Mouse (Mus musculus): ENCODE results near the gene Tec. TPM values are rescaled to one million over a fixed set of nuclear protein-coding genes. Genes with fewer than 3 reads are reported as not detected.

Tec gene
- polyA plus RNA-seq, 1 experiment, result 3.9 TPM

- peak; percentile 5 for DNase-seq (ENCODE audit: low read depth)
- no peak for TF ChIP-seq POLR2A (IDR thresholded peaks at IDR 0.05; ENCODE audit: borderline replicate concordance, extremely low read depth, insufficient read depth, insufficient read length, poor library complexity, severe bottlenecking)
- TF ChIP-seq CTCF (IDR thresholded peaks at IDR 0.05; ENCODE audit: borderline replicate concordance, extremely low read depth, insufficient read depth, insufficient read length), result no peak
Measured at GRCm38 (mm10) chr5:72904903-72905790, 36.9 kb upstream of the Tec start.

DNA sequence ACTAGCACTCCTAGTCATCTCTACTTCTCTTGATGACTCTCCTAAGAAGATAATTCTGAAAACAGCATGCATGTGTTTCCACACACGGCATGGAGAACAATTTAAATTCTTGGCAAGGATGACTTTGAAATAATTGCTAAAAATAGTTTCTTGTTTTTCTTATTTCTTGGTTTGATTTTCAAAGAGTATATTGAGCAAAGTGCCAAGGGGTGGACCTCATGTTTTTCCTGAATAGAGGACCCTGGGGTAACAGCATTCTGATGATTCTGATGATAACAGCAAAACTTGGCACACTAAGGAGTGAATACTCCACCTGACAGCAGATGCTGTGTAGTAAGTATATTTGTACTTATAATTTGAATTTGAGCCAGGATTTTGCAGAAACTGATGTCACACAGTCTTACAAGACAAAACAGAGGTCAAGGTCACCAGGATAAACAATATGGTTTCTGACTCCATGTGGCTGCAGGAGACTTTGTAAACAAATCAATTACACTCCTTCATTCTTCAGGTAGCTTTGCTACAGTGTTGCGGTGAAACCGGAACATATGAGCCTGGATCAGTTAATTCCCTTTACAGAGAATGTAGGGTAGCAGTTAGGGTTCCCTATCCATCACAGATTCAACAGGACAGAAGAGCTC, 34.7 kb upstream of the Tec start:
- no peak for TF ChIP-seq POLR2A (IDR thresholded peaks at IDR 0.05; ENCODE audit: borderline replicate concordance, extremely low read depth, insufficient read depth, insufficient read length, poor library complexity, severe bottlenecking)
- TF ChIP-seq CTCF (IDR thresholded peaks at IDR 0.05; ENCODE audit: borderline replicate concordance, extremely low read depth, insufficient read depth, insufficient read length), result no peak
- DNase-seq (ENCODE audit: low read depth), result no peak

DNA sequence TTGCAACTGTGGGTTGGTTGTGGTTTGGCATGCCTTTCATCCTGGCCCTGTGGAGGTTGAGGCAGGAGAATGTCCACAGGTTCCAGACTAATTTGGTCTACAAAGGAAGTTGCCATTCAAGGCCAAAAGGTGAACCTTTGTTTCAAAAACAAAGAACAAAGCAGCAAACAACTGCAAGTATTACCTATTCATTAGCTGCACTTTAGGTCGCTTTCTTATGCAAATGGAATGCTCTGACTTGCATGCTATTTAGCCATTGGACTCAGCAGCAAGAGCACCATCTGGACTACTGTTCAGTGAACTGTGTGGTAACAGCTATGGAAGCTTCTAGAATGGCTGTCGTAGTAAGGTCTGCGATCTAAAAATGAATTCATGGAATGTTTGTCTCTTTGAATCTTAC, 34.0 kb upstream of the Tec start:
- peak; percentile 64 for DNase-seq (ENCODE audit: low read depth)
- TF ChIP-seq CTCF (IDR thresholded peaks at IDR 0.05; ENCODE audit: borderline replicate concordance, extremely low read depth, insufficient read depth, insufficient read length) (no peak), POLR2A (IDR thresholded peaks at IDR 0.05; ENCODE audit: borderline replicate concordance, extremely low read depth, insufficient read depth, insufficient read length, poor library complexity, severe bottlenecking) (no peak)

- DNase-seq (ENCODE audit: low read depth), result no peak
- TF ChIP-seq POLR2A (IDR thresholded peaks at IDR 0.05; ENCODE audit: borderline replicate concordance, extremely low read depth, insufficient read depth, insufficient read length, poor library complexity, severe bottlenecking), result no peak
- no peak for TF ChIP-seq CTCF (IDR thresholded peaks at IDR 0.05; ENCODE audit: borderline replicate concordance, extremely low read depth, insufficient read depth, insufficient read length)
Measured at GRCm38 (mm10) chr5:72901866-72902265, 33.6 kb upstream of the Tec start.

DNA sequence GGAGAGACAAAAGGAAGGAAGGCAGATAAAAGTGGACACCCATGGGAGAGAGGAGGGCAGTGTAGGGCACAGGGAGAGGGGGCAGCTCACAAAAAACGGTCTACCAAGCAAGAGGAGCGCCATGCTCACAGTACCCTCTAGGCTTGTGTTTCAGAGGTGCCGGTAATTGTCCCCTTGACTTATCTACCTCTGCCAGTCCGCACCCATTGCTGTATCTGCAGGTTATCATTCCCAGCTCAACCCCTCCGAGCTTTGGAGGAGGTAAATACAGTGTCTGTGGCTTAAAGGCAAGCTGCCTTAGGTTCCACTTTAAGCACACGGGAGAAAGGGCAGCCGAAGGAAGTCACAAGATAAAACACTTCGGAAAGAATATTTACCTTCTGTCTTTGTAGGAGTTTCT, 31.0 kb upstream of the Tec start:
- TF ChIP-seq CTCF (IDR thresholded peaks at IDR 0.05; ENCODE audit: borderline replicate concordance, extremely low read depth, insufficient read depth, insufficient read length) (no peak), POLR2A (IDR thresholded peaks at IDR 0.05; ENCODE audit: borderline replicate concordance, extremely low read depth, insufficient read depth, insufficient read length, poor library complexity, severe bottlenecking) (no peak)
- no peak for DNase-seq (ENCODE audit: low read depth)

DNA sequence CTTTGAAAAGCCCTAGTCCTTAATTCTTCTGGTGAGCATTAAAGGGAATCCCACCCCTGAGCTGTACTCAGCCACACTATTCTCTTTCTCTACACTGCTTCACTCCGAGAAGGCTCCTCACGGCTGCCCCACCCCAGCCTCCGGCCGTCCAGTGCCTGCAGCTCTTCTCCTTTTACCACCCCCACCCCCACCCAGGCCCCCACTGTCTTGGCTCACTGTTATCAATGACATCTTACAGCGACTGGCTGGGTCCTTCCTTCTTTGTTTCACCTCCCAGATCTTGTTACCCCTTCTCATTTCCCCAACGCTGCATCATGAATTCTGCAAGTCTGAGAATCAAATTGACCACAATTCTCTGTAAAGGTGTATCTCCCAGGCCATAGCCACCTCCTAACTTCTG, 29.7 kb upstream of the Tec start:
- DNase-seq (ENCODE audit: low read depth), result no peak
- TF ChIP-seq CTCF (IDR thresholded peaks at IDR 0.05; ENCODE audit: borderline replicate concordance, extremely low read depth, insufficient read depth, insufficient read length) (no peak), POLR2A (IDR thresholded peaks at IDR 0.05; ENCODE audit: borderline replicate concordance, extremely low read depth, insufficient read depth, insufficient read length, poor library complexity, severe bottlenecking) (no peak)

DNA sequence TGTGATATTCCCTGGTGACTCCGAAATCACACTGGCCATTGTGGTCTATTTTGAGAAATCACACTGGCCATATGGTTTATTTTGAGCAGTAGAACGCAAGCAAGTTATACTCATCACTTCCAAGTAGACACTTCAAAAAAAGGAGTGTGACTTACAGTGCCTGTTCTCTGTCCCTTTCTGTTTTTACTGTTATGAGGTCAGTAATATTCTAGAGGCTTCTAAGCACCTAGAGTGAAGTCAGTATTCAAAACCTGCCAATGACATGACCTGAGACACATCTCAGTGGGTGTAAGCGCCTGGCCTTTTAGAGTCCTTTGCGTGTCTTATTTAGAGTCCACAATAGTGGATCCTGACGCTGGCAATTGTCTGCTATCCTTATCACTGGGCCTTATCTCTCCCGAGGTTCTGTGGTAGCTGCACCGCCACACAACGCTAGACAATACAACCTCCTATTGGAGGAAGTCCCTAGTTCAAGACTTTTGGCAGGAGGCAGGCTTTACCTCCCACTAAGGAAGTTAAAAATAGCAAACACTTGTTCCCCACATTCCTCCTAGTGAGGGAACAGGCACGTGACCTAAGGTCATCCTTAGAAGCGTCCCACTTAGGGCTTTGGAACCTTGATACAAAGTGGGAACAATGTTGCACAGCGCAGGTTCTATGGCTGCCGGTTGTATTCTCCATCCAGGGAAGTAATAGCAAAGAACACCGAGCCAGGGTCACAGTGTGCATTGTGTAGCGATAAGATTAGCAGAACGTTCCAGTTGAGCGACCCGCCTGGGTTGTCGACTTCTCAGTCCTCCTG, 28.4 kb upstream of the Tec start:
- DNase-seq (ENCODE audit: low read depth), result no peak
- no peak for TF ChIP-seq POLR2A (IDR thresholded peaks at IDR 0.05; ENCODE audit: borderline replicate concordance, extremely low read depth, insufficient read depth, insufficient read length, poor library complexity, severe bottlenecking)
- TF ChIP-seq CTCF (IDR thresholded peaks at IDR 0.05; ENCODE audit: borderline replicate concordance, extremely low read depth, insufficient read depth, insufficient read length), result no peak

DNA sequence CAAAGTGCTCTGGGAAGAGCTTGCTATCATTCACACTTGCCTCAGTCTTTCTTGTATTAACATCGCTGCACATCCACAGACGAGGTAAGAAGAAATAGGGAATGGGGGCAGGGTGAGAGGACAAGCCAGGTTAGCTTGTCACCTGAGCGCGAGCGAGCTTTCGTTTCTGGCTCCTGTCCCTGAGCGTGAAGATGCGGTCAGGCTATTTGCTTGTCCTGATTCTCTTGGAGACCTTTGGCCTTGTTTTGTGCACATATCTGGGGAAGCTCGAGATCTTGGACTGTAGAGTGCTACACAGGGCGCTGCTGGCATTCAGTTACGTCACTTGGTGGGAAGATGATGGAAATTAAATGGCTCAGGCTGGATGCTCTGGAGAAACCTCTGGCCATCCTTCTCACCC, 27.0 kb upstream of the Tec start:
- no peak for DNase-seq (ENCODE audit: low read depth)

GRCm38 (mm10) chr5:72893987-72894386, 25.7 kb upstream of the Tec start:
- TF ChIP-seq CTCF (IDR thresholded peaks at IDR 0.05; ENCODE audit: borderline replicate concordance, extremely low read depth, insufficient read depth, insufficient read length) (peak; percentile 60), POLR2A (IDR thresholded peaks at IDR 0.05; ENCODE audit: borderline replicate concordance, extremely low read depth, insufficient read depth, insufficient read length, poor library complexity, severe bottlenecking) (no peak)
- no peak for DNase-seq (ENCODE audit: low read depth)

More for the DNA sequence above, 27.0 kb upstream of the Tec start:
- TF ChIP-seq CTCF (IDR thresholded peaks at IDR 0.05; ENCODE audit: borderline replicate concordance, extremely low read depth, insufficient read depth, insufficient read length), result no peak
- no peak for TF ChIP-seq POLR2A (IDR thresholded peaks at IDR 0.05; ENCODE audit: borderline replicate concordance, extremely low read depth, insufficient read depth, insufficient read length, poor library complexity, severe bottlenecking)

DNA sequence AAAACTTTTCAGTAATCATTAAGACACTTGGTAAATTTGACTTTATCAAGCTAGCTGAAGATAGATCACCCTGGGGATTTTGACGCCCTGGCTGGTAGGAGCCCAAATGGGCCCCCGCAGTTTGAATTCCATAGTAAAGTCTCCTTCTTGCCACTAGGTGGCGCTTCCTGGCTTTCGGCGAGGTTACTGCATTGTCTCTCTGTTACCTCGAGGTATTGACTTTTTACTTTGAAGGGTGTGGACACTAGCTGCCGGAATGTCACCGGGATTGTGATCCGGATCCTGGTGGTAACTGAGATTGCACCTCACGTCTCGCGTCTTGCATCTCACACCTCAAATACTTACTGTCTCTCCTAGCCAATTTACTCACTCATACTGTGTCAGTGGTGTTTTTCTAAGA, 23.3 kb upstream of the Tec start:
- TF ChIP-seq POLR2A (IDR thresholded peaks at IDR 0.05; ENCODE audit: borderline replicate concordance, extremely low read depth, insufficient read depth, insufficient read length, poor library complexity, severe bottlenecking) (no peak), CTCF (IDR thresholded peaks at IDR 0.05; ENCODE audit: borderline replicate concordance, extremely low read depth, insufficient read depth, insufficient read length) (peak; percentile 80)
- DNase-seq (ENCODE audit: low read depth), result peak; percentile 55

GRCm38 (mm10) chr5:72888260-72888659, 20.0 kb upstream of the Tec start:
- TF ChIP-seq CTCF (IDR thresholded peaks at IDR 0.05; ENCODE audit: borderline replicate concordance, extremely low read depth, insufficient read depth, insufficient read length), result no peak
- no peak for TF ChIP-seq POLR2A (IDR thresholded peaks at IDR 0.05; ENCODE audit: borderline replicate concordance, extremely low read depth, insufficient read depth, insufficient read length, poor library complexity, severe bottlenecking)
- DNase-seq (ENCODE audit: low read depth), result no peak
